Comparison of ENCODE assay signal across 9 mouse cellular contexts in genomic region chr7:98119961-98120232, GRCm38 (mm10). TPM values are rescaled to one million over a fixed set of nuclear protein-coding genes. Genes with fewer than 3 reads are reported as not detected.
DNase-seq lines count a peak whose midpoint lies in the region; ATAC-seq lines count a peak whose summit lies in the region.
"Had no signal": no experiment of that assay in that cellular context is flagged by ENCODE, and none has a peak within 500 bp of the region (broad histone marks: within the 10 kb centered on the region; RNA-seq: fewer than 3 reads in every experiment).

No protein-coding gene starts in this region.

- H3K4me3 ChIP-seq in midbrain, embryonic 11.5 days (ENCODE audit: low read depth, low read length) = no peak overlapping the region
- no peak overlapping the region for H3K4me3 ChIP-seq in midbrain, embryonic 10.5 days
- no peak overlapping the region for H3K4me3 ChIP-seq in hindbrain, embryonic 13.5 days
- no peak overlapping the region for H3K4me3 ChIP-seq in liver, embryonic 15.5 days (replicated peaks)

- H3K4me1 ChIP-seq in midbrain, embryonic 11.5 days (ENCODE audit: control insufficient read depth, insufficient read depth, low read length) = peaks cover 6% of the 10 kb centered on the region; the same call in 1 of the 2 replicates
- H3K4me1 ChIP-seq in midbrain, embryonic 10.5 days = peaks cover 25% of the 10 kb centered on the region
- H3K4me1 ChIP-seq in hindbrain, embryonic 13.5 days (replicated peaks) = peaks cover 17% of the 10 kb centered on the region
- peaks cover 34% of the 10 kb centered on the region for H3K4me1 ChIP-seq in liver, embryonic 15.5 days (replicated peaks)

- no peak overlapping the region for H3K9ac ChIP-seq in midbrain, embryonic 11.5 days (ENCODE audit: low read length)
- H3K9ac ChIP-seq in hindbrain, embryonic 13.5 days = no peak overlapping the region
- no peak overlapping the region for H3K9ac ChIP-seq in liver, embryonic 15.5 days
- H3K9ac ChIP-seq: heart, embryonic 15.5 days had no signal

- H3K27me3 ChIP-seq in midbrain, embryonic 11.5 days (ENCODE audit: control insufficient read depth, insufficient read depth, low read length) = no peaks in the 10 kb centered on the region
- H3K27me3 ChIP-seq in midbrain, embryonic 10.5 days (ENCODE audit: low read depth, poor library complexity, severe bottlenecking) = no peaks in the 10 kb centered on the region; the same call in 1 of the 2 replicates
- H3K27me3 ChIP-seq in hindbrain, embryonic 13.5 days = 0 out of 2 replicates have a peak, but pooled peaks cover 5% of the 10 kb centered on the region
- no peaks in the 10 kb centered on the region for H3K27me3 ChIP-seq in liver, embryonic 15.5 days
- H3K27me3 ChIP-seq: heart, embryonic 15.5 days had no signal

- ATAC-seq in midbrain, embryonic 11.5 days (ENCODE audit: low FRiP score) = peak; percentile 60
- ATAC-seq in hindbrain, embryonic 13.5 days (ENCODE audit: low FRiP score) = peak; percentile 43
- ATAC-seq in liver, embryonic 15.5 days (ENCODE audit: insufficient read depth) = no peak

- peak; percentile 88 for DNase-seq in midbrain, embryonic 11.5 days (ENCODE audit: low spot score, missing footprints)
- no peak for DNase-seq in midbrain, embryonic 10.5 days (ENCODE audit: low spot score)
- no peak for DNase-seq in c-Kit-positive CD71-positive TER-119-positive erythroid progenitor cells, embryonic 14.5 days (ENCODE audit: low spot score)
- DNase-seq in urinary bladder, postnatal 36 days (ENCODE audit: low spot score in 2 of 2) = no peak
- no peak for DNase-seq in spleen, postnatal 4 days (ENCODE audit: low spot score in 2 of 2)

- H3K27ac ChIP-seq in midbrain, embryonic 11.5 days (ENCODE audit: low read depth, low read length) = no peak overlapping the region
- H3K27ac ChIP-seq in midbrain, embryonic 10.5 days (replicated peaks) = no peak overlapping the region
- H3K27ac ChIP-seq in hindbrain, embryonic 13.5 days = no peak overlapping the region
- 0 out of 2 replicates have a peak overlapping the region, but pooled peaks have one; percentile 61 for H3K27ac ChIP-seq in liver, embryonic 15.5 days (replicated peaks)
- H3K27ac ChIP-seq: heart, embryonic 15.5 days had no signal

- WGBS in midbrain, embryonic 11.5 days = 85% methylated on average over 2 of the region's 2 CpGs
- WGBS in midbrain, embryonic 10.5 days = 86% methylated on average over 2 of the region's 2 CpGs
- WGBS in hindbrain, embryonic 13.5 days = 78% methylated on average over 2 of the region's 2 CpGs
- WGBS in liver, embryonic 15.5 days (ENCODE audit: insufficient replicate concordance) = 81% methylated on average over 2 of the region's 2 CpGs

- no peak overlapping the region for H3K4me2 ChIP-seq in midbrain, embryonic 11.5 days
- H3K4me2 ChIP-seq in hindbrain, embryonic 13.5 days = no peak overlapping the region
- H3K4me2 ChIP-seq in liver, embryonic 15.5 days = peak overlapping the region; percentile 54; the same call in 1 of the 2 replicates

- no peaks in the 10 kb centered on the region for H3K9me3 ChIP-seq in midbrain, embryonic 11.5 days (ENCODE audit: control insufficient read depth, low read length)
- H3K9me3 ChIP-seq in midbrain, embryonic 10.5 days (replicated peaks) = no peaks in the 10 kb centered on the region
- H3K9me3 ChIP-seq in hindbrain, embryonic 13.5 days = no peaks in the 10 kb centered on the region
- H3K9me3 ChIP-seq in liver, embryonic 15.5 days (replicated peaks) = no peaks in the 10 kb centered on the region
- H3K9me3 ChIP-seq: G1E; heart, embryonic 15.5 days had no signal

- no peaks in the 10 kb centered on the region for H3K36me3 ChIP-seq in midbrain, embryonic 11.5 days (ENCODE audit: control insufficient read depth, insufficient read depth, low read length)
- H3K36me3 ChIP-seq in midbrain, embryonic 10.5 days = no peaks in the 10 kb centered on the region
- H3K36me3 ChIP-seq in hindbrain, embryonic 13.5 days = peaks cover 11% of the 10 kb centered on the region
- peaks cover 17% of the 10 kb centered on the region for H3K36me3 ChIP-seq in liver, embryonic 15.5 days (replicated peaks)
- H3K36me3 ChIP-seq: G1E; heart, embryonic 15.5 days had no signal

RNA-seq across cellular contexts. Expression of gene Myo7a, which starts 0.6 kb away (rescaled TPM):
- polyA plus RNA-seq in midbrain, embryonic 11.5 days (2014; fragmentation: Nextera tagmentation; extraction: Ambion mirVana) = 10.1 and 11.1 TPM in 2 replicates
- 17.7 and 19.2 TPM in 2 replicates for polyA plus RNA-seq in midbrain, embryonic 10.5 days (2016; fragmentation: Nextera tagmentation; extraction: Ambion mirVana)
- 17.3 and 18.4 TPM in 2 replicates for polyA plus RNA-seq in hindbrain, embryonic 13.5 days (2015; fragmentation: Nextera tagmentation; extraction: Ambion mirVana)
- 8.8 and 9.8 TPM in 2 replicates for polyA plus RNA-seq in liver, embryonic 15.5 days (2015; fragmentation: Nextera tagmentation; extraction: Ambion mirVana)

RNA-seq across cellular contexts. Expression of gene Omp, which starts 25.4 kb away (rescaled TPM):
- 0.18 and 0.23 TPM in 2 replicates for polyA plus RNA-seq in midbrain, embryonic 11.5 days (2014; fragmentation: Nextera tagmentation; extraction: Ambion mirVana)
- polyA plus RNA-seq in midbrain, embryonic 10.5 days (2016; fragmentation: Nextera tagmentation; extraction: Ambion mirVana) = 0.10 TPM in 2 replicates
- 0.30 and 0.49 TPM in 2 replicates for polyA plus RNA-seq in hindbrain, embryonic 13.5 days (2015; fragmentation: Nextera tagmentation; extraction: Ambion mirVana)
- 0.54 and 0.78 TPM in 2 replicates for polyA plus RNA-seq in liver, embryonic 15.5 days (2015; fragmentation: Nextera tagmentation; extraction: Ambion mirVana)
- polyA plus RNA-seq: G1E had no signal

RNA-seq across cellular contexts. Expression of gene Capn5, which starts 58.2 kb away (rescaled TPM):
- 3.5 and 3.7 TPM in 2 replicates for polyA plus RNA-seq in midbrain, embryonic 11.5 days (2014; fragmentation: Nextera tagmentation; extraction: Ambion mirVana)
- 6.4 and 7.0 TPM in 2 replicates for polyA plus RNA-seq in midbrain, embryonic 10.5 days (2016; fragmentation: Nextera tagmentation; extraction: Ambion mirVana)
- 15.3 and 16.3 TPM in 2 replicates for polyA plus RNA-seq in hindbrain, embryonic 13.5 days (2015; fragmentation: Nextera tagmentation; extraction: Ambion mirVana)
- 14.3 and 15.5 TPM in 2 replicates for polyA plus RNA-seq in liver, embryonic 15.5 days (2015; fragmentation: Nextera tagmentation; extraction: Ambion mirVana)
